Mouse (Mus musculus) CH12.LX (cell line): Measurements from ENCODE around the gene Lpar3.

Experiments
- CHD1 ChIP-seq: IDR thresholded peaks from 2 replicates; pipeline ENCODE4 v1.6.1; 2012; ENCODE audit warnings: low read depth, low read length, improper control_type of control experiment, inconsistent platforms
- CTCF ChIP-seq, 2 experiments: IDR thresholded peaks in 1 of 2; conservative IDR thresholded peaks in 1 of 2; 2 replicates each; pipeline ENCODE4 v1.5.1; 2011 to 2012; ENCODE audit warnings: low read depth in 2 of 2, low read length in 2 of 2, improper control_type of control experiment in 1 of 2, inconsistent platforms in 1 of 2, mild to moderate bottlenecking in 1 of 2, moderate library complexity in 1 of 2
- MAX ChIP-seq: IDR thresholded peaks from 2 replicates; pipeline ENCODE4 v1.6.1; 2011; ENCODE audit warnings: low read length, improper control_type of control experiment
- POLR2A ChIP-seq: IDR thresholded peaks from 2 replicates; pipeline ENCODE4 v1.6.1; 2011; ENCODE audit warnings: low read depth, mild to moderate bottlenecking, improper control_type of control experiment, low read length
- TCF12 ChIP-seq: IDR thresholded peaks from 2 replicates; pipeline ENCODE4 v1.6.1; 2014; ENCODE audit warnings: low read depth, mild to moderate bottlenecking, inconsistent platforms, low read length, improper control_type of control experiment

DNA sequence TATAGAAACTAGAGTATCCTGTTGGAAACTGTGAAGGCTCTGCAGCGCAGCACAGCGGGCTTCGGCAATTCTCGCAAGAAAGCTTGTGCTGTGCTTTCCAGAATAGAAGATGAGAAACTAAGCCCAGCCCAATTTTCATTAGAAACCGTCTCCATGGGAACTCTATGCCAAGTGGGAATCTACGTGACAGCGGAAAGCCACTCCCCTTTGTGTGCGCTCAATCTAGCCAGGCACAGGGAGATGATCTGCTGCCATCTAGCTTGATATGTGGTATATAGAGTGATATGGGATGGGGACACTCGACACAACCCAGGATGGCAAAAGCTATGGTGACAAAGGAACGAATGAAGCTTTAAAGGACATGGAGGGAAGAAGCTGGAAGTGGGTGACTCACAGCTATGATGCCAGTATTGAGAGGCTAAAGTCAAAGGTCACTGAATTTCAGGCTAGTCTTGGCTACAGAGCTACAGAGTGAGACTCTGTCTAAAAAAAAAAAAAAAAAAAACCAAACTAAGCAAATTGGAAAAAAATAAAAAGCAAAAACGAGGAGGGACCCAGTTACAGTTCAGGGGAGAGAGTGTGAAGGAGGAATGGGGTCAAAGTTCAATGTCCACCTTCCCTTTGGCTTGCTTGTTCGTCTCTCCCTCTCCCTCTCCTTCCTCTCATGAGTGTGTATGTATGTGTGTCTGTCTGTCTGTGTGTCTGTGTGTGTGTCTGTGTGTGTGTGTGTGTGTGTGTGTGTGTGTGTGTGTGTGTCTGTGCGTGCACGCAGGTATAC lies 47.5 kb downstream of the Lpar3 start:
- TF ChIP-seq POLR2A (no peak), CTCF (conservative IDR thresholded peaks at IDR 0.05 in 1 of 2, IDR thresholded peaks at IDR 0.05 in 1 of 2; ENCODE audit: low read depth in 2 of 2, low read length in 2 of 2) (0 out of 4 replicates have a peak, but pooled peaks of 1 of the 2 experiments have one; percentile 0), TCF12 (no peak), MAX (no peak), CHD1 (no peak)
